Comparison of ENCODE assay signal across 24 mouse cellular contexts in genomic region chr4:72836430-72836829, GRCm38 (mm10). TPM values are rescaled to one million over a fixed set of nuclear protein-coding genes. Genes with fewer than 3 reads are reported as not detected.
"Had no signal": no experiment of that assay in that cellular context is flagged by ENCODE, and none has a peak within 500 bp of the region (broad histone marks: within the 10 kb centered on the region; RNA-seq: fewer than 3 reads in every experiment).

No protein-coding gene starts in this region.

- H3K9me3 ChIP-seq: liver, embryonic 13.5 days; midbrain, embryonic 12.5 days; neural tube, embryonic 12.5 days; neural tube, embryonic 15.5 days had no signal

- H3K4me1 ChIP-seq: liver, embryonic 13.5 days; midbrain, embryonic 12.5 days; neural tube, embryonic 12.5 days; neural tube, embryonic 15.5 days had no signal

- H3K36me3 ChIP-seq: liver, embryonic 13.5 days; midbrain, embryonic 12.5 days; neural tube, embryonic 12.5 days; neural tube, embryonic 15.5 days had no signal

- H3K27ac ChIP-seq: liver, embryonic 13.5 days; midbrain, embryonic 12.5 days; neural tube, embryonic 12.5 days; neural tube, embryonic 15.5 days had no signal

- H3K4me3 ChIP-seq: liver, embryonic 13.5 days; midbrain, embryonic 12.5 days; neural tube, embryonic 12.5 days; neural tube, embryonic 15.5 days had no signal

- DNase-seq: kidney, adult 9 months; kidney, postnatal 14 days; kidney, postnatal 4 days; liver, embryonic 13.5 days; lung, adult 2 months; lung, postnatal 14 days; lung, postnatal 4 days; thymus, adult 18-20 months; thymus, postnatal 36 days had no signal

- H3K4me2 ChIP-seq: liver, embryonic 13.5 days; midbrain, embryonic 12.5 days; neural tube, embryonic 12.5 days; neural tube, embryonic 15.5 days had no signal

- H3K27me3 ChIP-seq: liver, embryonic 13.5 days; midbrain, embryonic 12.5 days; neural tube, embryonic 12.5 days; neural tube, embryonic 15.5 days had no signal

- H3K9ac ChIP-seq: liver, embryonic 13.5 days; midbrain, embryonic 12.5 days; neural tube, embryonic 12.5 days; neural tube, embryonic 15.5 days had no signal

RNA-seq across cellular contexts. Expression of gene Aldoart1, which starts 16.0 kb away (rescaled TPM):
- total RNA-seq: layer of hippocampus, adult 18-20 months; layer of hippocampus, postnatal 14 days; left cerebral cortex, adult 8-10 months; left cerebral cortex, postnatal 14 days; liver, adult 2 months; megakaryocyte-erythroid progenitor cell, adult 5-6 weeks had no signal
- polyA plus RNA-seq: limb, embryonic 11.5 days; limb, embryonic 14.5 days; liver, adult 2 months; liver, embryonic 13.5 days; liver, embryonic 16.5 days; lung, adult 2 months; lung, embryonic 16.5 days; midbrain, embryonic 12.5 days; neural tube, embryonic 12.5 days; neural tube, embryonic 15.5 days; small intestine, adult 2 months; spleen, adult 2 months had no signal
